Mouse (Mus musculus): Measurements from ENCODE around the gene Extl2. TPM values are rescaled to one million over a fixed set of nuclear protein-coding genes. Genes with fewer than 3 reads are reported as not detected.

Gene Extl2
- polyA plus RNA-seq, 1 experiment: 12.5 TPM

DNA sequence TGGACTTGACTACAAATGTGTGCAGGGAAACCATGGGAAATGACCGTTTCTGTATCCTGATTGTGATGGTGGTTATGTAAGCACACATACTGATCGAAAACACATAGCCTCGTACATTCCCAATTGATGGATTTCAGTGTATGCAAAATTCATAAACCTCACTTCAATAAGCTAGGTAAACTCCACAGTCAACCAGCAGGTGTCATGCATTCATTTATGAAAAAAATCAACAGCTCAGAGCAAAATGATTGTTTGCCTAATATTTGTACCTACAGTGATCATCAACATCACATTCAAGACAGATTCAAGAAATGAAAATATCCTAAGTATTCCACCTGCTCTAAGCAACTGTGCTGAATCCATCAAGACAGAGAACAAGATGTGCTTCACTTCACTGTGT is 33.5 kb downstream of the Extl2 start:
- peak; percentile 53 for DNase-seq (ENCODE audit: low read depth)
- TF ChIP-seq POLR2A (IDR thresholded peaks at IDR 0.05; ENCODE audit: borderline replicate concordance, extremely low read depth, insufficient read depth, insufficient read length, poor library complexity, severe bottlenecking) (no peak), CTCF (IDR thresholded peaks at IDR 0.05; ENCODE audit: borderline replicate concordance, extremely low read depth, insufficient read depth, insufficient read length) (no peak)

DNA sequence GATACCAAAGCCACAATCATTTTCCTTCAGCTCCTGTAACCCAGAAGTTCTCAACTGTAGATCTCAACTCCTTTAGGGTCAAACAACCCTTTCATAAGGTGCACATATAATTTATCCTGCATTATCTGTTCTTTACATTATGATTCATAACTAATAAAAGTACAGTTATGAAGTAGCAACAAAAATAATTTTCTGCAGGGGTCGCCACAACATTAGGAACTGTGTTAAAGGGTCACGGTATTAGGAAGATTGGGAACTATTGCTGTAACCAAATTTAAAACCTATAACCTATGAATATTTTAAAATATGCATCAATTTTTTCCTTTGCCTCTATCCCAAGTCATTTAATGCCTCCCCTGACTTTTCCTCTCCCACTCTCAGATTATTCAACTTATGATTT is 38.7 kb downstream of the Extl2 start:
- TF ChIP-seq CTCF (IDR thresholded peaks at IDR 0.05; ENCODE audit: borderline replicate concordance, extremely low read depth, insufficient read depth, insufficient read length) (no peak), POLR2A (IDR thresholded peaks at IDR 0.05; ENCODE audit: borderline replicate concordance, extremely low read depth, insufficient read depth, insufficient read length, poor library complexity, severe bottlenecking) (no peak)
- DNase-seq (ENCODE audit: low read depth): no peak

DNA sequence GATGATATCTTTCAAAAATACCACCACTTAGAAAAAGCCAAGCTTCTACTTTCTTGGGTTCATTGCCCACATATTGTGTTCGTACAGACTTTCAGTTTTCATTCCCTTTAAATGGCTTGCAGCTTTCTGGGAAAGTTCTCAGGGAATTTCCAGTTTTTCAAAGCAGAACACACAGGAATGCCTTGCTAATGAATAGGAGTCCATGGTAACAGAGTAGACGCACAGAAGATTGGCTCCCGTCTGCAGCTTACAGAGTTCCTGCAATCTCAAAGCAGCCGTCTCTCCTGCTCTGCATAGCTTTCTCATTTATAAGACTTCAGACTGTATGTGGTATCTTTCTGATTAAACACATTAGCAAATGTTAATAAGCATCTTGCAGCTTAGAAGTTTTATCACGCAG is 39.8 kb downstream of the Extl2 start:
- TF ChIP-seq POLR2A (IDR thresholded peaks at IDR 0.05; ENCODE audit: borderline replicate concordance, extremely low read depth, insufficient read depth, insufficient read length, poor library complexity, severe bottlenecking) (no peak), CTCF (IDR thresholded peaks at IDR 0.05; ENCODE audit: borderline replicate concordance, extremely low read depth, insufficient read depth, insufficient read length) (no peak)
- DNase-seq (ENCODE audit: low read depth): peak; percentile 85

DNA sequence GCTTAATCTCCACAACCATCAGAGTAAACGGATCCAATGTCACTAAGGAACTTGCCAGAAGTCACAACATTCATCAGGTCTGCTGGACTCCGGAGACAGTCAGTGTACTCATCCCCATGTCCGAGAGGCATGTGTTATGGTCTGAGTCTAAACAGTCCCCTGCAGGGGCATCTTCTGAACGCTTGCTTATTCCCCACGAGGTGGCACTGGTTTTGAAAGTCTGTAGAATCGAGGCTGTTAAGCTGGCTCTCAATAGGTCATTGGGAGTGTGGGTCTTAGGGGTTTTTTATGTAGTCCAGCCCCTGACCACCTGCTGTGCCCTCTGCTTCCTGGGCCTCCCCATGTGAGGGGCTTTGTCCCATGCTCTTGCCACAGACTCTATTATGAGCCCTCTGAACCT is 49.8 kb downstream of the Extl2 start:
- TF ChIP-seq POLR2A (IDR thresholded peaks at IDR 0.05; ENCODE audit: borderline replicate concordance, extremely low read depth, insufficient read depth, insufficient read length, poor library complexity, severe bottlenecking): no peak
- TF ChIP-seq CTCF (IDR thresholded peaks at IDR 0.05; ENCODE audit: borderline replicate concordance, extremely low read depth, insufficient read depth, insufficient read length): no peak
- no peak for DNase-seq (ENCODE audit: low read depth)

DNA sequence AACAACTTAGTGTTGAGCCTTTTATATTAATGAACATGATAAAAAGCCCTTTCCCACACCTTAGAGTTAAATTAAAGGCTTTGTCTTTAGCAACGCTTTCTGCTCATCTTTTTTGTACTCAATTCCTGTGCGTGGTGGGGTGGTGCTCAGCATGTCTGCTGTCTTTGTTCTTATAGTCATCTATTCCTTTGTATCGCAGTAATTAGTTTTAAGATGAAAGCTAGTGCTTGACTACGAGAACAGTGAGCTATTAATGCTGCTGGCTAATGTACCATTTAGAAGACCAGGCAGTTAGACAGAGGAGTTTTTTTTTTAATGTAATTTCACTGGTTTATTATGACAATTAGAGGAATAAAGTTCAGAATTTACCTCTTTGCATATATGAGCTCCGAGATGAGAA is 53.1 kb downstream of the Extl2 start:
- TF ChIP-seq CTCF (IDR thresholded peaks at IDR 0.05; ENCODE audit: borderline replicate concordance, extremely low read depth, insufficient read depth, insufficient read length) (no peak), POLR2A (IDR thresholded peaks at IDR 0.05; ENCODE audit: borderline replicate concordance, extremely low read depth, insufficient read depth, insufficient read length, poor library complexity, severe bottlenecking) (no peak)
- peak; percentile 56 for DNase-seq (ENCODE audit: low read depth)

DNA sequence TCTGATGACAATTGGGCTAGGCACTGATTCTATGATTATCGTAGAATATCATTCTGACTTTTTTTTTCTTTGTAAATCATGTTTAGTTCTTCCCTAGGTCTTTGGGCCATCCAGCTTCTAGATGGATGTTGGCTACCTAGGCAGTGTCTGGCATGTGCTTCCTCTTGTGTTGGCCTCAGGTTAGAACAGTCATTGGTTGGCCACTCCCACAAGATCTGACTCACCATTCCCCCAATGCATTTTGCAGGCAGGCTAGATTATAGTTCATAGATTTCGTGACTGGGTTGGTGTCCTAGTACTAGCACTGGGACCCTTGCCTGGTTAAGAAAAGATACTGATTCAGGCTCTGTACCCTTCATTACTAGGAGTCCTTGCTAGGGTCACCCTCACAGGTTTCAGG is 54.9 kb downstream of the Extl2 start:
- no peak for TF ChIP-seq CTCF (IDR thresholded peaks at IDR 0.05; ENCODE audit: borderline replicate concordance, extremely low read depth, insufficient read depth, insufficient read length)
- no peak for TF ChIP-seq POLR2A (IDR thresholded peaks at IDR 0.05; ENCODE audit: borderline replicate concordance, extremely low read depth, insufficient read depth, insufficient read length, poor library complexity, severe bottlenecking)
- DNase-seq (ENCODE audit: low read depth): no peak

DNA sequence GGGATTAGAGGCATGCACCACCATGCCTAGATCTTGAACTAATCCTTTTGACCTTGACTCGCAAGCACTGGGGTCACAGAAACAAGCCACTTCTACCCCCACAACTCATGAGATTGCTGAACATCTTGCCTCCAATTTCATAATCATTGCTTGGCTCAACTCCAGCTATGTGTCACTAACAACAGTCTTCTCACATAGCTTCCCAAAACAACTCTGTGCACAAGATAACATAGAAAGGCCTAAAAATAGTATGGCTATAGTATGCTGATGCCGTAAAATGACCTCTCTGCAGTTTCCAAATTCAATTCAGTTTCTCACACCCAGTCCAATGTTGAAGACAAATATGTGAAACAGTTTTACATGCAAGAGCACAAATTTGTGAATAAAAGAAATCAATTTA is 65.3 kb downstream of the Extl2 start:
- TF ChIP-seq POLR2A (IDR thresholded peaks at IDR 0.05; ENCODE audit: borderline replicate concordance, extremely low read depth, insufficient read depth, insufficient read length, poor library complexity, severe bottlenecking): no peak
- TF ChIP-seq CTCF (IDR thresholded peaks at IDR 0.05; ENCODE audit: borderline replicate concordance, extremely low read depth, insufficient read depth, insufficient read length): no peak
- peak; percentile 17 for DNase-seq (ENCODE audit: low read depth)

DNA sequence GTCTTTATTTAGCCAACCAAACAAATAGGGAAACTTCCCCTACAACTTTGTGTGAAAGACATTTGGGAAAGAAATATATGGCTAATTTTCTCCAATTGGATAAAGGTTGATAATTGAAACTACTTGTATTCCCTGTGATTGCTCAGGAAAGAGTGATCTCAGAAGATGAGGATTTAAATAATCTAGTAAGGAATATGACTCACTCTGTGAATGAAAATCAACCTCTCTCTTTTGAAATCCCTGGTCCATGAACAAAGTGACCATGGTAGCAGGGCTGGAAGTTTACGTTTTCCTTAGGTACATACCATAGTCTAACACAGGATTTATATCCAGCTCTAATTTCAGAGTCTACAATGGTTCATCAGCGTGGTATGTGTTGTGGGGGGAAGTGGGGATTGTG is 69.5 kb downstream of the Extl2 start:
- TF ChIP-seq POLR2A (IDR thresholded peaks at IDR 0.05; ENCODE audit: borderline replicate concordance, extremely low read depth, insufficient read depth, insufficient read length, poor library complexity, severe bottlenecking) (no peak), CTCF (IDR thresholded peaks at IDR 0.05; ENCODE audit: borderline replicate concordance, extremely low read depth, insufficient read depth, insufficient read length) (no peak)
- DNase-seq (ENCODE audit: low read depth): no peak

DNA sequence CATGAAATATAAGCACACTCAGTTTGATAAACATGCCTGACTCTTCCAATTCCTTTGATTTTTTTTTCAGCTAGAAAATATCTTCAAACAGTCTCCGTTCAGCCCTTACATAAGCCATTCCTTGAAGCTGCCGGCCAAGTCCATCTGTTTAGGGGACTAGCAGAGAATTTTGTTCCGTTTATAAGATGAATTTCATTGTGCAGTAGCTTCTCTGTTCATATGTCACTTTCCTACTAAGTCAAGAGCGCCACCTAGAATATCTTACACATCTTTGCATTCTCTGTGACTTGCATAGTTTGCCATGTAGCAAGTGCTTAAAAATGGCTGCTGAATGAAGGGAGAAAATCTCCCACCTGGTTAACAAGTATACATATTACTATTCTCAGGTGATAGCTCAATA is 71.2 kb downstream of the Extl2 start:
- TF ChIP-seq CTCF (IDR thresholded peaks at IDR 0.05; ENCODE audit: borderline replicate concordance, extremely low read depth, insufficient read depth, insufficient read length): no peak
- no peak for TF ChIP-seq POLR2A (IDR thresholded peaks at IDR 0.05; ENCODE audit: borderline replicate concordance, extremely low read depth, insufficient read depth, insufficient read length, poor library complexity, severe bottlenecking)
- DNase-seq (ENCODE audit: low read depth): peak; percentile 31

Other genes with a start within 250 kb of the Extl2 start
- 11.7 and 12.7 TPM in 2 replicates for gene Dph5, start 119.6 kb upstream of the Extl2 start, polyA plus RNA-seq (2012; rRNA removed)
- 21.8 and 26.4 TPM in 2 replicates for gene Slc30a7, start 56 bp upstream of the Extl2 start, polyA plus RNA-seq (2012; rRNA removed)
- gene Vcam1, start 122.2 kb downstream of the Extl2 start, polyA plus RNA-seq (2012; rRNA removed): 18.5 and 22.8 TPM in 2 replicates
- 7.9 and 10.2 TPM in 2 replicates for gene Gpr88, start 246.0 kb downstream of the Extl2 start, polyA plus RNA-seq (2012; rRNA removed)